Mouse (Mus musculus) midbrain, embryonic 16.5 days (tissue): ENCODE measurements at regions not wholly inside any gene's neighbourhood (a gene's known extent, or its start where the extent isn't known, plus 50 kb on each side); places are given as distances from the start of the nearest gene placed in this dataset.

Experiments
- ATAC-seq: fragments of 200-750 bp; cut with Nextera tagmentation; 2 replicates; pipeline ENCODE4 v1.8.0; 2017; ENCODE audit warnings: moderate TSS enrichment
- H3K27ac ChIP-seq: fragments of 300-500 bp; sonication (generic); 2 replicates; pipeline ENCODE4 v1.5.1; 2014; ENCODE audit warnings: mild to moderate bottlenecking, low read length, mixed read lengths
- H3K27me3 ChIP-seq: fragments of 300-500 bp; sonication (generic); 2 replicates; pipeline ENCODE4 v1.6.1; 2014; ENCODE audit warnings: low read depth, low read length, mixed read lengths; ENCODE audit not compliant: control insufficient read depth, insufficient read depth
- H3K36me3 ChIP-seq: fragments of 300-500 bp; sonication (generic); 2 replicates; pipeline ENCODE4 v1.6.1; 2014; ENCODE audit warnings: mild to moderate bottlenecking, low read length, moderate library complexity, mixed read lengths; ENCODE audit not compliant: control insufficient read depth, insufficient read depth
- H3K4me1 ChIP-seq: fragments of 300-500 bp; sonication (generic); 2 replicates; pipeline ENCODE4 v1.6.1; 2014; ENCODE audit warnings: mild to moderate bottlenecking, low read length, mixed read lengths; ENCODE audit not compliant: control insufficient read depth, insufficient read depth
- H3K4me2 ChIP-seq: fragments of 300-500 bp; sonication (generic); 2 replicates; pipeline ENCODE4 v1.6.1; 2014; ENCODE audit warnings: mild to moderate bottlenecking, low read length, mixed read lengths
- H3K4me3 ChIP-seq: fragments of 300-500 bp; sonication (generic); 2 replicates; pipeline ENCODE4 v1.5.1; 2014; ENCODE audit warnings: low read depth, mild to moderate bottlenecking, low read length, moderate library complexity, mixed read lengths
- H3K9ac ChIP-seq: fragments of 300-500 bp; sonication (generic); 2 replicates; pipeline ENCODE4 v1.6.1; 2014; ENCODE audit warnings: low read depth, low read length, mixed read lengths
- H3K9me3 ChIP-seq: fragments of 300-500 bp; sonication (generic); replicated peaks from 2 replicates; pipeline ENCODE4 v1.6.1; 2014; ENCODE audit warnings: mild to moderate bottlenecking, low read length, mixed read lengths; ENCODE audit not compliant: control insufficient read depth, poor library complexity, severe bottlenecking
- WGBS: fragments of 180-500 bp; shearing (Covaris S2); extraction: QIAGEN DNeasy Blood & Tissue Kit; methylation state at CpG from one replicate; pipeline ENCODE4 v1.1.7; 2014; 5-methylcytosine and 5-hydroxymethylcytosine counted together

- WGBS = 84% methylated on average over 2 of the region's 2 CpGs
- H3K36me3 ChIP-seq = no peaks in the 10 kb centered on the region
- ATAC-seq = no peak
These were observed 53.9 kb upstream of the Bhlhe23 start for GRCm38 (mm10) chr2:180830607-180831006.

GRCm38 (mm10) chr2:180828086-180828485 lies 51.4 kb upstream of the Bhlhe23 start:
- Histone ChIP-seq H3K4me3 (no peak overlapping the region), H3K4me1 (peaks cover 7% of the 10 kb centered on the region), H3K4me2 (no peak overlapping the region), H3K9ac (no peak overlapping the region), H3K36me3 (no peaks in the 10 kb centered on the region), H3K27ac (no peak overlapping the region), H3K9me3 (no peaks in the 10 kb centered on the region), H3K27me3 (no peaks in the 10 kb centered on the region)
- ATAC-seq = no peak
- WGBS = 78% methylated on average over 2 of the region's 2 CpGs

More at GRCm38 (mm10) chr2:180830607-180831006, 53.9 kb upstream of the Bhlhe23 start:
- Histone ChIP-seq H3K27ac (no peak overlapping the region), H3K9me3 (no peaks in the 10 kb centered on the region), H3K9ac (no peak overlapping the region), H3K27me3 (no peaks in the 10 kb centered on the region), H3K4me3 (no peak overlapping the region), H3K4me2 (no peak overlapping the region), H3K4me1 (peaks cover 4% of the 10 kb centered on the region)

- H3K36me3 ChIP-seq = no peaks in the 10 kb centered on the region
- no peak overlapping the region for H3K4me3 ChIP-seq
- no peak overlapping the region for H3K4me2 ChIP-seq
- no peaks in the 10 kb centered on the region for H3K27me3 ChIP-seq
- H3K9me3 ChIP-seq = no peaks in the 10 kb centered on the region
- WGBS = 93% methylated on average over 1 of the region's 1 CpGs
- no peak overlapping the region for H3K27ac ChIP-seq
- H3K4me1 ChIP-seq = peaks cover 9% of the 10 kb centered on the region
- no peak overlapping the region for H3K9ac ChIP-seq
- no peak for ATAC-seq
These were observed 50.0 kb upstream of the Bhlhe23 start for GRCm38 (mm10) chr2:180826742-180827141.
